Mouse (Mus musculus) kidney, embryonic 16.5 days (tissue): ENCODE results near the gene 4930564D02Rik. TPM values are rescaled to one million over a fixed set of nuclear protein-coding genes. Genes with fewer than 3 reads are reported as not detected.

ENCODE experiments used
- polyA plus RNA-seq: library from polyadenylated mRNA; unstranded; fragments of >200 nt; fragmentation: Nextera tagmentation; extraction: Ambion mirVana; gene quantifications from 2 replicates; pipeline ENCODE4 v1.2.1, GENCODE M21; 2015

The 4930564D02Rik gene
- polyA plus RNA-seq, 1 experiment from 2014 or later: not detected

Other genes with a start within 250 kb of the 4930564D02Rik start
- 60.4 and 61.5 TPM in 2 replicates for gene Mov10, start 248.3 kb upstream of the 4930564D02Rik start, polyA plus RNA-seq
- gene St7l, start 202.8 kb upstream of the 4930564D02Rik start, polyA plus RNA-seq: 36.0 and 39.9 TPM in 2 replicates
- 194 and 209 TPM in 2 replicates for gene Capza1, start 202.3 kb upstream of the 4930564D02Rik start, polyA plus RNA-seq
- gene Wnt2b, start 104.9 kb upstream of the 4930564D02Rik start, polyA plus RNA-seq: 0.54 and 0.80 TPM in 2 replicates
- gene Cttnbp2nl, start 13.7 kb upstream of the 4930564D02Rik start, polyA plus RNA-seq: 28.6 and 29.3 TPM in 2 replicates